Mouse (Mus musculus) MEL (cell line): ENCODE measurements at regions not wholly inside any gene's neighbourhood (a gene's known extent, or its start where the extent isn't known, plus 50 kb on each side); places are given as distances from the start of the nearest gene placed in this dataset.

Experiments used
- DNase-seq: peaks from one replicate; pipeline ENCODE4 v3.0.0; 2011; ENCODE audit warnings: low read depth, low spot score
- H3K27ac ChIP-seq: 2 replicates; pipeline ENCODE4 v1.5.1; 2012; ENCODE audit warnings: low read depth, mild to moderate bottlenecking, control low read depth, low read length, moderate library complexity; ENCODE audit not compliant: control insufficient read depth
- H3K27me3 ChIP-seq, 2 experiments: fragments of 150-350 bp in 1 of 2; sonication (generic) in 1 of 2; 2 replicates each; pipeline ENCODE4 v1.6.1; 2012; ENCODE audit warnings: low read length in 2 of 2, mild to moderate bottlenecking in 2 of 2, improper control_type of control experiment in 1 of 2, moderate library complexity in 1 of 2; ENCODE audit not compliant: insufficient read depth in 2 of 2, control insufficient read depth in 1 of 2
- H3K36me3 ChIP-seq, 2 experiments: 2 replicates each; pipeline ENCODE4 v1.6.1; 2012 to 2014; ENCODE audit warnings: low read length in 2 of 2, improper control_type of control experiment in 1 of 2, inconsistent platforms in 1 of 2, mild to moderate bottlenecking in 1 of 2; ENCODE audit not compliant: insufficient read depth in 2 of 2, control insufficient read depth in 1 of 2
- H3K4me1 ChIP-seq, 2 experiments: fragments of 150-350 bp in 1 of 2; sonication (generic) in 1 of 2; 2 replicates each; pipeline ENCODE4 v1.6.1; 2012; ENCODE audit warnings: low read length in 2 of 2, improper control_type of control experiment in 1 of 2, mild to moderate bottlenecking in 1 of 2; ENCODE audit not compliant: insufficient read depth in 2 of 2, control insufficient read depth in 1 of 2
- H3K4me3 ChIP-seq, 2 experiments: fragments of 150-350 bp in 1 of 2; sonication (generic) in 1 of 2; 2 replicates each; pipeline ENCODE4 v1.5.1; 2012; ENCODE audit warnings: low read depth in 2 of 2, low read length in 2 of 2, mild to moderate bottlenecking in 2 of 2, moderate library complexity in 2 of 2, control low read depth in 1 of 2, improper control_type of control experiment in 1 of 2; ENCODE audit not compliant: control insufficient read depth in 1 of 2, insufficient read depth in 1 of 2
- H3K79me2 ChIP-seq: 2 replicates; pipeline ENCODE4 v1.6.1; 2012; ENCODE audit warnings: mild to moderate bottlenecking, low read length, moderate library complexity; ENCODE audit not compliant: control insufficient read depth, poor library complexity, insufficient read depth
- H3K9ac ChIP-seq: 2 replicates; pipeline ENCODE4 v1.6.1; 2012; ENCODE audit warnings: low read depth, mild to moderate bottlenecking, control low read depth, low read length, moderate library complexity; ENCODE audit not compliant: control insufficient read depth, poor library complexity, severe bottlenecking
- H3K9me3 ChIP-seq: fragments of 150-350 bp; sonication (generic); replicated peaks from 2 replicates; pipeline ENCODE4 v1.6.1; 2012; ENCODE audit warnings: mild to moderate bottlenecking, low read length, improper control_type of control experiment, moderate library complexity; ENCODE audit not compliant: insufficient read depth
- BHLHE40 ChIP-seq: IDR thresholded peaks from 2 replicates; pipeline ENCODE4 v1.6.1; 2012; ENCODE audit warnings: low read depth, mild to moderate bottlenecking, inconsistent platforms, low read length, improper control_type of control experiment, borderline replicate concordance
- CHD1 ChIP-seq: IDR thresholded peaks from 2 replicates; pipeline ENCODE4 v1.6.1; 2012; ENCODE audit warnings: low read depth, mild to moderate bottlenecking, inconsistent platforms, low read length, improper control_type of control experiment
- CTCF ChIP-seq, 3 experiments: IDR thresholded peaks in 2 of 3; conservative IDR thresholded peaks in 1 of 3; 2 replicates each; pipeline ENCODE4 v1.5.1; 2011 to 2012; ENCODE audit warnings: low read length in 3 of 3, low read depth in 2 of 3, mild to moderate bottlenecking in 2 of 3, improper control_type of control experiment in 1 of 3, inconsistent platforms in 1 of 3, mixed read lengths in 1 of 3, moderate library complexity in 1 of 3; ENCODE audit not compliant: control insufficient read depth in 1 of 3, insufficient read depth in 1 of 3, poor library complexity in 1 of 3, severe bottlenecking in 1 of 3
- E2F4 ChIP-seq: IDR thresholded peaks from 2 replicates; pipeline ENCODE4 v1.6.1; 2011; ENCODE audit warnings: low read depth, low read length, improper control_type of control experiment, borderline replicate concordance
- ELF1 ChIP-seq: IDR thresholded peaks from 2 replicates; pipeline ENCODE4 v1.6.1; 2014; ENCODE audit warnings: low read depth, mild to moderate bottlenecking, inconsistent platforms, low read length, improper control_type of control experiment, moderate library complexity
- GABPA ChIP-seq: IDR thresholded peaks from 2 replicates; pipeline ENCODE4 v1.6.1; 2012; ENCODE audit warnings: low read depth, mild to moderate bottlenecking, inconsistent platforms, low read length, improper control_type of control experiment, moderate library complexity
- GATA1 ChIP-seq: IDR thresholded peaks from 2 replicates; pipeline ENCODE4 v1.6.1; 2011; ENCODE audit warnings: low read depth, low read length, improper control_type of control experiment
- HCFC1 ChIP-seq: IDR thresholded peaks from 2 replicates; pipeline ENCODE4 v1.6.1; 2012; ENCODE audit warnings: low read depth, mild to moderate bottlenecking, inconsistent platforms, low read length, improper control_type of control experiment, moderate library complexity
- MAZ ChIP-seq: IDR thresholded peaks from 2 replicates; pipeline ENCODE4 v1.6.1; 2012; ENCODE audit warnings: low read depth, mild to moderate bottlenecking, inconsistent platforms, low read length, improper control_type of control experiment
- MEF2A ChIP-seq: IDR thresholded peaks from 2 replicates; pipeline ENCODE4 v1.6.1; 2014; ENCODE audit warnings: low read depth, mild to moderate bottlenecking, inconsistent platforms, low read length, improper control_type of control experiment; ENCODE audit not compliant: poor library complexity, insufficient replicate concordance, severe bottlenecking; ENCODE audit errors: extremely low read depth
- MXI1 ChIP-seq: IDR thresholded peaks from 2 replicates; pipeline ENCODE4 v1.6.1; 2011; ENCODE audit warnings: mild to moderate bottlenecking, low read depth, low read length, improper control_type of control experiment
- MYB ChIP-seq: IDR thresholded peaks from 2 replicates; pipeline ENCODE4 v1.6.1; 2011; ENCODE audit warnings: mild to moderate bottlenecking, low read depth, low read length, improper control_type of control experiment
- RAD21 ChIP-seq: IDR thresholded peaks from 2 replicates; pipeline ENCODE4 v1.6.1; 2011; ENCODE audit warnings: mild to moderate bottlenecking, low read depth, low read length, improper control_type of control experiment
- RCOR1 ChIP-seq: IDR thresholded peaks from 2 replicates; pipeline ENCODE4 v1.6.1; 2012; ENCODE audit warnings: low read depth, mild to moderate bottlenecking, inconsistent platforms, low read length, improper control_type of control experiment
- TBP ChIP-seq: IDR thresholded peaks from 2 replicates; pipeline ENCODE4 v1.8.0; 2011; ENCODE audit warnings: low read depth, low read length, improper control_type of control experiment
- TCF12 ChIP-seq: IDR thresholded peaks from 2 replicates; pipeline ENCODE4 v1.6.1; 2014; ENCODE audit warnings: low read depth, mild to moderate bottlenecking, inconsistent platforms, low read length, improper control_type of control experiment, moderate library complexity
- USF1 ChIP-seq: IDR thresholded peaks from 2 replicates; pipeline ENCODE4 v1.6.1; 2014; ENCODE audit warnings: low read depth, mild to moderate bottlenecking, inconsistent platforms, low read length, improper control_type of control experiment, moderate library complexity
- ZC3H11A ChIP-seq: IDR thresholded peaks from 2 replicates; pipeline ENCODE4 v1.6.1; 2012; ENCODE audit warnings: low read depth, mild to moderate bottlenecking, inconsistent platforms, low read length, improper control_type of control experiment
- ZKSCAN1 ChIP-seq: IDR thresholded peaks from 2 replicates; pipeline ENCODE4 v1.6.1; 2012; ENCODE audit warnings: low read depth, mild to moderate bottlenecking, inconsistent platforms, low read length, improper control_type of control experiment, moderate library complexity
- ZMIZ1 ChIP-seq: IDR thresholded peaks from 2 replicates; pipeline ENCODE4 v1.6.1; 2012; ENCODE audit warnings: low read depth, mild to moderate bottlenecking, inconsistent platforms, low read length, improper control_type of control experiment, moderate library complexity

GRCm38 (mm10) chr3:115509658-115510057 is 205.2 kb downstream of the S1pr1 start:
- TF ChIP-seq CTCF (IDR thresholded peaks at IDR 0.05 in 2 of 3, conservative IDR thresholded peaks at IDR 0.05 in 1 of 3; ENCODE audit: control insufficient read depth in 1 of 3, insufficient read depth in 1 of 3, low read depth in 2 of 3, low read length in 3 of 3, poor library complexity in 1 of 3, severe bottlenecking in 1 of 3) (no peak), ZC3H11A (no peak), CHD1 (no peak), MXI1 (no peak), TBP (no peak), ZKSCAN1 (no peak), E2F4 (no peak), RAD21 (no peak), MAZ (no peak), RCOR1 (no peak), GATA1 (no peak), MEF2A (no peak), GABPA (no peak), ELF1 (no peak), ZMIZ1 (no peak), BHLHE40 (no peak), HCFC1 (no peak)
- Histone ChIP-seq H3K4me1 (no peaks in the 10 kb centered on the region), H3K27ac (no peak overlapping the region), H3K9ac (no peak overlapping the region), H3K27me3 (peaks cover 1 to 2% of the 10 kb centered on the region in 2 experiments; a peak in 2 of 4 replicates), H3K4me3 (no peak overlapping the region), H3K36me3 (no peaks in the 10 kb centered on the region), H3K79me2 (no peaks in the 10 kb centered on the region), H3K9me3 (no peaks in the 10 kb centered on the region)
- DNase-seq: no peak

DNA sequence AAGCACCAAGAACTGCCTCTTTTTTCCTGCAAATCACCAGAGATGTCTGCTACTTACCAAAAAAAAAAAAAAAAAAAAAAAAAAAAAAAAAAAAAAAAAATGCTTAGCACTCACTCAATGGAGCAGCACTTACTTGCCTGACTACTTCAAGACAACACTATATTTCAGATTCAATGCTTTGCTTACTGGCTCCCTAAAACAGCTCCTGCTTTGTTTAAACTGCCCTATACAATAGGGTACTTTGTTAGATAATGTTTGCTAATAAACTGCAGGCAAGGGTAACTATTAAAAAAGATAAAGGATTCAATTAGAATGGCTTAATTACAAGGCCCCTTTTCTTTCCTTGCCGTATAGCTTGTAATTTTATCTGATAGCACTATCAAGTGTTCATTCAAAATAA is 217.5 kb downstream of the S1pr1 start:
- H3K4me3 ChIP-seq: no peak overlapping the region
- H3K9ac ChIP-seq: no peak overlapping the region
- H3K36me3 ChIP-seq: no peaks in the 10 kb centered on the region
- H3K79me2 ChIP-seq: no peaks in the 10 kb centered on the region
- H3K27me3 ChIP-seq: no peaks in the 10 kb centered on the region; a peak in 1 of 4 replicates
- H3K27ac ChIP-seq: no peak overlapping the region
- no peaks in the 10 kb centered on the region for H3K4me1 ChIP-seq
- H3K9me3 ChIP-seq: no peaks in the 10 kb centered on the region
- DNase-seq: no peak
- TF ChIP-seq MAZ: no peak
- no peak for TF ChIP-seq USF1
- TF ChIP-seq GATA1: no peak
- TF ChIP-seq MYB: no peak
- no peak for TF ChIP-seq TCF12
